Mouse (Mus musculus): ENCODE measurements around the gene 4930556J24Rik.
"Not testable (repeated sequence)": the region's sequence is repeated elsewhere in the genome, so short reads cannot be mapped to it uniquely, and the experiment has no call there.

The 4930556J24Rik gene

DNA sequence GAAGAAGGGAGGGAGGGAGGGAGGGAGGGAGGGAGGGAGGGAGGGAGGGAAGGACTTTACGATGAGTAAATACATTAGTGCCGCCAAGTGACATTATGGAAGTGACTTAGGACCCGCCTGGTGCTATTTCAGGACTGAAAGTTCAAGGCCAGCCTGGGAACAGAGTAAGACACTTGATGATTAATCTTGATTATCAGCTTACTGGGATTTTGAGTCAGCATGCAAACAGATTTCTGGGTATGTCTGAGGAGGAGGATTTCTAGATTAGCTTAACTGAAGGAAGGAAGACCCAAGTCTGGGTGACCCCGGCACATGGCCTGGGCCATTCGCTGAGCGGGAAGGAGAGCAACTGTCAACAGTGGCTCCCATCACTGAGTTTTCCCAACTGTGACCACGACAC lies 56.1 kb downstream of the 4930556J24Rik start:
- DNase-seq, result no peak

DNA sequence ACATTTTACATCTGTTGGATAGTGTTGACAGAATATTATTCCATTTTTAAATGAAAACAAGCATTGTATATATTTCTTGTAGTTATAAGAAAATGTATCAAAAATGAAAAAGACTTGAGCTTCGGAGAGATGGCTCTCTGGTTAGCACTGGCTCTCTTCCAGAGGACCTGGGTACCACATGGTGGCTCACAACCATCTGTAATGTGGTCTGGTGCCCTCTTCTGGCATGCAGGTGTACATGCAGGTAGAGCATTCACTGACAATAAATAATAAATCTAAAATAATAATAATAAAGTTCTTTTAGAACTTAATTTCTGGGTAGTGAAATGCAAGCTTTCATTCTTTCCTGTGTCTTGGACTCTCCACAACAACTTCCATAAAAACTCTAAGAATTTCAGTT lies 57.8 kb downstream of the 4930556J24Rik start:
- peak; percentile 45 for DNase-seq

DNA sequence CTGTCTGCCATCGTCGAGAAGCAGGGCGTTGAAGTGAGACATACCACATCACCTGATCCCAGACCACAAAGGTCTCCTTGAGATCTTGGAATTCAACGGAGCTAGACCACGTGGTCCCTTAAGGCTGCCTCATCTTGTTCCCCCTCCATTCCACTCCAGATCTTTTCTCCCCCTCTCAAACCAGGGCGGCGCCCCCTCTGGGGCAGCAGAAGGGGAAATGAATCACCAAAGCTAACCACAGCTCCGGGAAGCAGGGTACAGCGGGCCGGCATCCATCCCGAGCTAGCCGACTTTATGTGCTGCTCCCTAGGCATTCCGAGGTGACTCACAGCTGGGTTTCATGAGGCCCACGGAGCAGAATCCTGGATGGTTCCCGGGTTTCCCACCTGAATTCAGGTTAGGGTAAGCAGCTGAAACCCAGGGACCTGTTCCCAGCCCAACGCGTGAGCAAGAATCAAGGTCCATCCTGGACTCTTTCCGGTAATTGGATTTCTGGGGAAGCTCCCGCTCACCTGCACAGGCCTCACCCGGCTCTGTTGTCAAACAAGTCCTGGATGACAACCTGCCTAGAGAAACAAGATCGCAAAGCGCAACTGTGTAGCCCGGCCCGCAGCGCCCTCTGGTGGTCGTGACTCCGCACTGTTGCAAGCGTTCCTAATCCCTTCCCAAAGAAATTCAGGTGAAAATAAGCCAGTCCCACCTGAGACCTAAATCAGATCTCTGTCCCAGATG lies 62.3 kb downstream of the 4930556J24Rik start, which contains the start of gene Slc35e4:
Slc35e4 (minus strand) TSS at position 556 of the 732 bp plus-strand sequence.
- DNase-seq, result peak; percentile 92

DNA sequence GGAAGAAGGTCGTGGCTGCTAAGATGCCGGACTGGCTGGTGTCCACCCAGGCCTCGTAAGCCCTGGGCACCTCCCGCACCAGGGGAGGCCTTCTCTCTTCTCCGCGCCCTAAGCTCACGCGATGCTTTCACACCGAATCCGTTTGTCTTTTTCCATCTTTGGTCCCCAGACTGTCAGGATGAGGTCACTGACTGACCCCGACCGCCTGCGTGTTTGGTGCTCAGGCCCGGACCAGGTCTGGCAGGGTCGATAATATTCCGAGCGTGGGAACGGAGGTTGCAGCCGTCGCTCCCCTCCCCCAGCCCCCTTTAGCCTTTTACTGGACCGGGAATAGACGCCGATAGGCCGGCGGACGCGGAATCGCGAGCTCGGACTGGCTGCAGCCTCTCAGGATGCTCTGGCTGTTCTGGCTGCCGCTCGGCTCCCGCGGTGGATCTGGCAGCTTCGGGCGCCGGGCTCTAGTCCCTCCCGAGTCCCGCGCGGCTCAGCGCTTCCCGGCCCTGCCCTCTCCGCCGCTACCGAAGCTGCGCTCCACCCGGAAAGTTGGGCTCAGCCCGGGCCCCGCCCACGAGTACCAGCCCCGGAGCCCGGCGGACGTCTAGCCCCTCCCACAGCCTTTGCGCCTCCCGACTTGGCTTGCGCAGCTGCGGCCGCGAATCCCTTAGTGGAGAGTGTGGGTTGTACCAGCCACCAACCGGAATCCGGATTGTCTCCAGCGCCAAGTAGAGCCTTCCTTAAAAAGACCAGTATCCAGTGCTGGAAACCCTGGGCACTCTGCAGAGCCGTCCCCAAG lies 63.1 kb downstream of the 4930556J24Rik start:
- DNase-seq, result peak; percentile 94

DNA sequence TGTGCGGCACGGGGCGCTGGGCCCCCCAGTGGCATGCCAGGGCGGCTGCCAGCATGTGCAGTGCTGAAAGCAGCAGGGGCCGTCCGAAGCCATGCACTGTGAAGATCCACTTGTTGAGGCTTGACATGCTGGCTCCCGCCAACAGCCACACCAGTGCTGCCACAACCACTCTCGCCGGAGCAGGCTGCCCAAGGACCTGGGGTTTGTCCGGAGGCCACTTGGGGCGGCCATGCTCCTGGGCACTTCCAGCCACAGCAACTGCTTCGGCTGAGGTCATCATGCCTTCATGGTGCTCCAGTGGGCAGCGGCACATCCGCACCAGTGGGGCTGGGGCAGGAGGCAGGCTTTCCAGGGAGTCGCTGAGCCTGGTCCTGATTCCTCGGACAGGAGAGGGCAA lies 63.7 kb downstream of the 4930556J24Rik start:
- peak; percentile 39 for DNase-seq

DNA sequence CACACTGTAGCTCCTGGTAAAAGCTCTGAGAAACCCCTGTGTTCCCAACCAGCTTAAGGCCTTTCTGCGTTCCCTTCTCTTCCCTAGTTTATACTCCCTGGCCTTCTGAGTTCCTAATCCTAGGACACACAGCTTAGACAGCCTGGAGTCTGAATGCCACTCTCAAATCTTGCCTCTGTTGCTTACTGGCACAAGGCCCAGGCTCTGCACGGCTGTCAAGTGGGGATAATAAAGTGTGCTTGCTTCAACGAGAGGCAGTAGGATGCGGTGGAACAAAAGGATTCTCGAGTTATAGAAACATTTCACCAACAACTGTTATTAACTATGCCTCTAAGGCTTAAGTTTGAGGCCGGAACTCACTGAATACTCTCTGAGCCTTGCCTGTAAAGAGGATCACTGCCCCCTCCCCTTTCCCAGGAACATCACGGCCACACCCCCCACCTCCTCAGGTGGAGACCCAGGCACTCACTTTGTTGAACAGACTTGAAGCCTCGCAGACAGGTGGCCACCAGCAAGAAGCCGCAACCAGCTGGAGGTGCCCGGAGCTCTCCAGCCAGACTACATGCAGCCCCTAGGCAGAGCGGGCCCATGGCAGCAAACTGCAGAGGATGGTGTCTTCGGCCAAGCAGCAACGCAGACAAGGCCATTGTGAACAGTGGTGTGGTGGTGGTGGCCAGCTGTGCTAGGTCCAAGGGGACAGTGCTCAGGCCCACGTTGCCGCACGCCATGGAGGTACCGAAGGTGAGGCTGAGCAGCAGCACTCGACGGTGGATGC lies 64.3 kb downstream of the 4930556J24Rik start:
- DNase-seq, result peak; percentile 43

DNA sequence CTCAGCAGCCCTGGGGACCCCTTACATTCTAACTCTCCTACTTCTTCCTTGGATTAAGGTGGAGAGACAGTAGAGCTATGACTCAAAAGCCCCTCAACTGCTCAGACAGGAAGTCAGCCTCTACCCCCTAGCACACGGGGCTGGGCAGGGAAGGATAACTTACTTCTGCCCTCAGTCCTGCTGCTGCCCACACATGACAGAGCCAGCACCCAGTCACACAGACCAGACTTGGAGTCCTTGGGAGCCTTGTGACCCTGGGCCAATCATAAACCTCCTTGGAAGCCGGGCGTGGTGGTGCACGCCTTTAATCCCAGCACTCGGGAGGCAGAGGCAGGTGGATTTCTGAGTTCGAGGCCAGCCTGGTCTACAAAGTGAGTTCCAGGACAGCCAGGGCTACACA lies 65.1 kb downstream of the 4930556J24Rik start:
- not testable (repeated sequence) for DNase-seq

DNA sequence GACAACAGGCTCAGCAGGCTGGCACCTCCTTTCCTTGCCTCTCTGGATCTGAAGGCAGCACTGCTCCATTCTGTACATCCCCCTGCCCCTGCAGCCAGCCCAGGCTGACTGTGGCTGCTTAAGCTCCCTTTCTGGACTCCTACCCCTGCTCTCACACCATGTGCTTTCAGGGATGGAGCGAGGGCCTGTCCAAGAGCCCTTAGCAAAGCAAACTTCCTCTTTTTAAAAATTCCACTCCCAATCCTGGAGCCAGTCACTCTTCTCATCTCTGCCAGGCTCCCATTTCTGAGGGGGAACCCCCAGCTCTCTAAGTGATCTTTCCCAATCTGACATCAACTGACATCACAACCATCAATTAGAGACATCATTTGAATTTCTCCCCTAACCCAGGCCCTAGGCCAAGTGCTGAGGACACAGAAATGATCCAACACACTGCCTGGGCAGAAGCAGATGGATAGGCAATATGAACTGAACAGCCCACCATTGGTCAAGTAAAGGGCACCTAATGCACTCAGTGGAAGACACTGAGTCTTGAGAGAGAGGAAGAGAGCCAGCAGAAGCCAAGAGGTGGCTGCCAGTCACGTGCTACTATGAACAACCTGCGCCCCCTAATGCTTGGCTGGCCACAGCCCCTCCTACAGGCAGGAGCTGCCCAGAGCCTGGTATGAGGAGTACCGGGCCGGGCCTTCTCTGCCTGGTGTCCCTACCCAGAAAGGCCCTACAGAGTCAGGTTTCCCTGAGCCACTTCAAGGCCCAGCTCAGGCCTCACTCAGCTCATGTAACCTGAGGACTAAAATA lies 65.9 kb downstream of the 4930556J24Rik start:
- no peak for DNase-seq

DNA sequence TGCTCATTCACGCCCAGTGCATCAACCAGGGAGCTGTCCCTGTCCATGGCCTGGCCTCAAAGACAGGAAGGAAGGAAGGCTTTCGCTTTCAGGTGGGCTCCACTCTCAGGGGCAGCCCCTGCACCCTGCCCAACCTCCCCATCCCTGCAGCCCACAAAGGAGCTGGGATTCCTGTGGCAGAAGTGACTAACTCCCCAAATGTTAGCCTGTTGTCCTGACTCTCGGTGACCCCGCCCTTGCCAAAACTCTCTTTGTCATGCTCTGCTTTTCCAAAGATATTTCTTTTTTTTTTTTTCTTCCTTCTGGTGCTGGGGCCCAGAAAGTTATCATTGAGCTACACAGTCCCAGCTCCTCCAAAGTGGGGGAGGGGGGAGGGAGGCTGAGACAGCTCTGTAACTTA lies 67.3 kb downstream of the 4930556J24Rik start:
- no peak for DNase-seq

DNA sequence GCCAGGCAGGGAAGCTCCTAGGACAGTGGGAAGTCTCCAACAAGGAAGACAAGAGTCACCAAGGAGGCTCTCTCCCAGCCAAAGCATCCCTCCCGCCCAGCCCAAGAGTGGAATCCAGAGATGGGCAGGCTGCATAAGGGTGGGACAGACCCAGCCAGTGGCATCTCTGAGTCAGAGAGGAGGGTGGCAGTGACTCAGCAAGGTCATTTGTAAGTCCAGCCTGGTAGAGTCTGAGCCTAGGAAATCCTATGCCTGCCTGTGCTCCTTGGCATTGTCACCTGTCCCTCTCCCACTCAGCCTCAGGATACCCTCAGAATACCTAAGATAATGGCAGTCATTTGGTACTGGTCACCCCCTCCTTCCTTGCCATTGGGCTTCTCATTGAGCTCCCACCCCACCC lies 71.1 kb downstream of the 4930556J24Rik start:
- no peak for DNase-seq

DNA sequence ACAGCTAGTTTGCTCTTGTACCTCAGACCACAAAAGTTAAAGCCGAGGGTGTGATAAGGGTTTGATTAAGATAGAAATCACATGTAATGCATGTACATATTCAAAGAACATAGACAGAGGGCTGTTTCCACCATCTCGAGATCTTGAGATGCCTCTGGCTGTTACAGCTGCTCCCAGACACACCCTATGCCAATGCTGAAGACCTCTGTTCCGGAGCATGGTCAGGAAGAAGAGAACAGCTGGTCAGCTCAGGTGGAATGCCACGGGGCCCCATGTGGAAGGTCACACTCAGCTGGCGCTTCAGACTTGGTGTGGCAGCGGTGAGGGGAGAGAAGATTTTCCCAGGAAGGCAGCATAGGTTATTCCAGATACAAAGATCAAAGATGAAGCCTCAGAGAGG lies 71.9 kb downstream of the 4930556J24Rik start:
- DNase-seq, result no peak

DNA sequence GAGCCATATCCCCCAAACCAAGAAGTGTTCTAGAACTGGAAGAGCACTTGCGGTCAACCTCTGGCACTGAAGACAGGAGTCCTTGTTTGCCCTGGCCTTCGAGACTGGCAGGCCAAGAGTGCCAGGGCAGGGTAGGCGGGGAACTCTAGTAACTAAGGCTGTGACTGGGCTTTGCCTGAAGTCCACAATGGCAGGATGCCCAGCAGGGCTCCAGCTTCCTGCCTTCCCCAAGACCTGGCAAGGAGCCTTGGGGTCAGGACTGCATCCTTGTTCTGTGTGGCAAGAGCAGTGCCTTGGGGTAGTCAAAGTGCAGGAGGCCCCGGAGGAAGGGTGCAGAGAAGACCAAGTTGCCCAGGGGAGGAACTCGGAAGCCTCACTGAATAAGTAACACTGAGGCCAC lies 73.5 kb downstream of the 4930556J24Rik start:
- peak; percentile 87 for DNase-seq

DNA sequence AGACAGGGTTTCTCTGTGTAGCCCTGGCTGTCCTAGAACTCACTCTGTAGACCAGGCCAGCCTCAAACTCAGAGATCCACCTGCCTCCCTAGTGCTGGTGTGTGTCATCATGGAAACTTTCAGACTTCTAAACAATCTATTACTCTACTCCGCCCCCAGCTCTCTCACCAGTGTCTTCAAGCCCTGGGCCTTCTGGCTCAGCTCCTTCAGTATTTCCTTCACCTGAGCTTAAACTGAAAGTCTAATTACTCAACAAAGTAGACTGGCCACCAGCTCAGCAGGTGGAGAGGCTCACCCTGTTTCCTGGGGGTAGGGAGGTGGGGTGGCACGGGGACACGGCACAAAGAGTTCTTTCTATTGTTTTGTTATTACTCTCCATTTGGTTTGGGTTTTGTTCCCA lies 74.1 kb downstream of the 4930556J24Rik start:
- no peak for DNase-seq

DNA sequence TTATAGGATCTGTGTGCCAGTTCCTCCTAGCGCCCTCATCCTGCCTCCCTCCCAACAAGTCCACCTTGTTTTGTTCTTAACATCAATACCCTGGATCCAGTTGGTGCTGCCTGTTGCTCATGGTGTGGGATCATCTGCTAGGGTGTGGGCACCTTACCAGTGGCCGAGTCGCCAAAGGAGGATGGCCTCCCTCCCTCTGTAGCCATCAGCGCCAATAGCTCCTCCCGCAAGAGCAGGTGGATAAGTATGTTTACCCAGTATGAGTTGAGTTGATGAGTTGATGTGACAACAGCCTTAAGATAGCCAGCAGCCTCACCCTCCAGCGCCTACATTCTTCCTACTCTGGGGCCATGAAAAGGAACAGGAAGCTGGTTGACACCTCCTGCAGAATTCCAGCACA lies 76.3 kb downstream of the 4930556J24Rik start:
- no peak for DNase-seq

DNA sequence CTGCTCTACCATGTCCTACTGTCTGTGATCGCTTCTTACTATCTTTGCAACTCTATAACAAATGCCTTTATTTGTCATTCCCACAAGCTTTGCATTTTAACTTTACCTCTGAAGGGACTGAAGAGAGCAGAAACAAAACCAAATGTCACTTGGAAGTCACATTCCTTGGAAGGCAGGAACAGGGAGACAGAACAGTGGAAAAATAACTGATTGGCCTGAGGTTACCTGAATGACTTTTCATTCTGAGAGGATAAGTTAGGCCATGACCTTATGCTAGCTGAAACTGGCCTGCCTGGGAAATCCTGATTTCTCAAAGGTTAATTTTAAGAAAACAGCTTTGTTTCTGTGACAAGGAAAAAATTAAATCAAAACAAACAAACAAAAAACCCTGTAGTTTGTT lies 80.6 kb downstream of the 4930556J24Rik start:
- no peak for DNase-seq

DNA sequence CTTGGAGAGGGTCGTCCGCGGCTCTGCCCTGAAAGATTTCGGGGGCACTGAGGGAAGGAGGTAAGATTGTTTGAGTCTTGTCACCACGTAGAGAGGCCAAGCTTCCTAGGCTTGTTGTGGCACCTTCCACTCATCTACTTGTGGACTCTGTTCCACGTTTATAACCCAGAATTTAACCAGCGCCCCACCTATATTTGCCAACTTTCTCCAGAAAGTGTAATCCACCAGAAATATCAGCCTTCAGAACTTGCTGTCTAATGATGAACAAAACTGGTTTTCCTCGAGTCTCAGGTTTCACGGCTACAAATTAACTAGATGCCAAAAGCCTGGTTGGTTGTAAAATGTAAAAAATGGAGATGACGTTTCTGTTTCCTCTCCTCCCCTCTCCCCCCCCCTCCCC lies 81.1 kb downstream of the 4930556J24Rik start:
- DNase-seq, result no peak

DNA sequence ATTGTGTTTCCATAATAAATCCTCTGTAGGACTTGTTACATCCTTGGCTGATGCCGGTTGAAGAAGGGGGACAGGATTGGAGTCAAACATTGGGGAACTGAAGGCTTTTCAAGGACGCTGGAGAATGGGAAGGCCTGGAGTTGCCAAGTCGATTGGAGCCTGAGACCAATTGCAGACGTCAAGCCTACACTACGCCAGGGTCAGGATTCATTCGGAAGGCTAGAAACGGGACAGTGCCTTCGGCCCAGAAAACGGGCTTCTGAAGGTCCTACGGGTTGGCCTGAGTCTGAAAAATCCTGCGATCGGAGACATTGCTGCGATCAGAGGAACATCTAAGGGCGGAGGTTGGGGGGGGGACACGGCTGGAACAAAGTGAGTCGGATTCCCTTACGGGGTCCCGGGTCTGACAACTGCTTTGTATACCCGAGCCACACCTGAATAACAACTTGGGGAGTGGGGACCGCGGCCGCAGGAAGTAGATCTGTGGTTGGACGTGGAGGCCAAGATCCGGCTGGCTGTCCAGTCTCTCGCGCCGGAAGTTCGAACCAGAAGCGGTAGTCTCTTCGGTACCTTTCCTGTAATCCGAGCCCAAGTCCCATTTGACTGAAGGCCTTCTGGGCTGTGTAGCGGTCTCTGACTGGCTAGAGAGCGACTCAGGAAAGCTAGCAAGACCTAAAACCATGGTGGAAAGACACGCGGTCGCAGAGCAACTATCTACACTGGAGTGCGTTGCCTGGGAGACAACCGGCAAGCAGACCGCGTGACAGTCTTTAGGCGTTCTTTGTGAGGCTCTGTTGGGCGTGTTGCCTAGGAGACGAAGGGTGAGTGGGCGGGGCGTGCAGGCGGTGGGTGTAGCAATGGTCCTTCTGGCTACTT lies 81.9 kb downstream of the 4930556J24Rik start, which contains the start of the genes 4921536K21Rik and Dusp18:
4921536K21Rik (minus strand) TSS at position 693 of the 876 bp plus-strand sequence.
Dusp18 (plus strand) TSS at position 835 of the 876 bp plus-strand sequence.
- peak; percentile 95 for DNase-seq

DNA sequence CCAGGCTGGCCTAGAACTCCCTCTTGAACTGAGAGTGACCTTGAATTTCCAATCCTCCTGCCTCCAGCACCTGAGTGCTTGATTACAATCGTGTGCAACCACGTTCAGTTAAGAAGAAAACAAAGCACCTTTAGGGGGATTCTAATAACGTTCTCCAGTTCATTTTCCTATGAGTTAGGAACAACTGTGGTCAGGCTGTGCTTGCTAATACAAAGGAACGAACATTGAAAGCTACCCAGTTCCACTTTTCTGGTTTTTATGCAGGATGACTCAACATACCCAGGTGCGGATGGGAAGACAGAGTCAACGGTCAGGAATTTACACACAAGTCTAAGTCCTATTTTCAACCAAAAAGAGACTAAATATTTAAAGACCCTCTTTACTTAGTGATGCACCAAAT lies 82.6 kb downstream of the 4930556J24Rik start:
- no peak for DNase-seq

All from kidney, postnatal 10 days (tissue).